Mouse (Mus musculus) midbrain, embryonic 11.5 days (tissue): ENCODE data around the gene Arhgap44. TPM values are rescaled to one million over a fixed set of nuclear protein-coding genes. Genes with fewer than 3 reads are reported as not detected.

Source experiments
- ATAC-seq: fragments of 200-750 bp; cut with Nextera tagmentation; 2 replicates; pipeline ENCODE4 v1.8.0; 2017; ENCODE audit warnings: moderate TSS enrichment, moderate library complexity; ENCODE audit not compliant: low FRiP score
- DNase-seq: peaks from one replicate; pipeline ENCODE4 v3.0.0; 2015; ENCODE audit warnings: low spot score; ENCODE audit errors: missing footprints
- H3K27ac ChIP-seq: fragments of 300-500 bp; sonication (generic); 2 replicates; pipeline ENCODE4 v1.5.1; 2014; ENCODE audit warnings: low read depth, low read length
- H3K27me3 ChIP-seq: fragments of 300-500 bp; sonication (generic); 2 replicates; pipeline ENCODE4 v1.6.1; 2014; ENCODE audit warnings: mild to moderate bottlenecking, low read length, moderate library complexity, mixed read lengths; ENCODE audit not compliant: control insufficient read depth, insufficient read depth
- H3K36me3 ChIP-seq: fragments of 300-500 bp; sonication (generic); 2 replicates; pipeline ENCODE4 v1.6.1; 2014; ENCODE audit warnings: mild to moderate bottlenecking, low read length, moderate library complexity, mixed read lengths; ENCODE audit not compliant: control insufficient read depth, insufficient read depth
- H3K4me1 ChIP-seq: fragments of 300-500 bp; sonication (generic); 2 replicates; pipeline ENCODE4 v1.6.1; 2014; ENCODE audit warnings: low read length; ENCODE audit not compliant: control insufficient read depth, insufficient read depth
- H3K4me2 ChIP-seq: fragments of 300-500 bp; sonication (generic); 2 replicates; pipeline ENCODE4 v1.6.1; 2014; ENCODE audit warnings: mild to moderate bottlenecking, moderate library complexity
- H3K4me3 ChIP-seq: fragments of 300-500 bp; sonication (generic); 2 replicates; pipeline ENCODE4 v1.5.1; 2014; ENCODE audit warnings: low read depth, low read length
- H3K9ac ChIP-seq: fragments of 300-500 bp; sonication (generic); 2 replicates; pipeline ENCODE4 v1.6.1; 2014; ENCODE audit warnings: low read length
- H3K9me3 ChIP-seq: fragments of 300-500 bp; sonication (generic); 2 replicates; pipeline ENCODE4 v1.6.1; 2016; ENCODE audit warnings: low read length; ENCODE audit not compliant: control insufficient read depth
- whole genome bisulfite sequencing: fragments of 180-500 bp; shearing (Covaris S2); extraction: QIAGEN DNeasy Blood & Tissue Kit; methylation state at CpG from one replicate; pipeline ENCODE4 v1.1.7; 2014; 5-methylcytosine and 5-hydroxymethylcytosine counted together
- polyA plus RNA-seq: library from polyadenylated mRNA; unstranded; fragments of >200 nt; fragmentation: Nextera tagmentation; extraction: Ambion mirVana; gene quantifications from 2 replicates; pipeline ENCODE4 v1.2.1, GENCODE M21; 2014

Gene Arhgap44
- polyA plus RNA-seq, 1 experiment from 2014 or later, result 4.9 TPM

DNA sequence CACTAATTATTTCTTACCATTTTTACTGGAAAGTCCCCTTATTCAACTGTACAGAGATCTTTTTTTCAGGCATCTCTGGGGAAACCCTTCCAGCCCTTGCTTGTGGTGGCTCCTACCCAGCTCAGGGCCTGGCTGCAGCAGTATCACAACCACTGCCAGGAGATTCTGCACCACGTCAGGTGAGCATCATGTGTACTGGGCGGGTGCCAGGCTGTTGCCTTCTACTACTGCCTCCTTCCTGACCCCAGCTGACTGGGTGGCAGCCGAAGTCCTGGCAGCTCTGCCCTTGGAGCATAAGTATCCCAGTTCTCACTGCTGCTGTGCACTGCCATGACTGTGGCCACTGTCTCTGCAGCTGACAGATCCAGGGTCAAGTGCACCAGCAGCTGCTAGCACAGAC lies 164.3 kb downstream of the Arhgap44 start:
- H3K36me3 ChIP-seq, result peaks cover 28% of the 10 kb centered on the region; the same call in 1 of the 2 replicates

DNA sequence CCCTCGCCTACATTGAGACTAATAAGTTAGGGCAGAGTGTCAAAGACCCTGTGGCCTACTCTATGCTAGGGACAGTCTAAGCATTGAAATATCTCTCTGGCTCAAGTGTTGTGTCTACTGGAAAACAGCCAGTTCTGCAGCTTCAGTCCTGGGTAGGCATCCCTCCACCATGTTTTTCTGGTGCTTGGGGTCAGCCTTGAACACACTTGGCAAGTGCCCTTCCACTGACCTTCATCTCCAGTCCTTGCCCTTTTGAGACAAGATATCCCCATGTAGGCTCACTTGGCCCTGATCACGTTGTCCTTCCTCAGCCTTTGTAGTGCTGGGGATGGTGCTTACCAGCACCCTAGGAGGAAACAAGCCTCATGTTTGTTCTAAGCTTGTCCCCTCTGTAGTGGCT lies 174.2 kb downstream of the Arhgap44 start:
- H3K36me3 ChIP-seq, result peaks cover 26% of the 10 kb centered on the region
- H3K4me3 ChIP-seq, result no peak overlapping the region
- no peaks in the 10 kb centered on the region for H3K9me3 ChIP-seq

More for the DNA sequence above, 164.3 kb downstream of the Arhgap44 start:
- H3K4me3 ChIP-seq, result no peak overlapping the region
- H3K4me2 ChIP-seq, result no peak overlapping the region
- H3K4me1 ChIP-seq, result no peaks in the 10 kb centered on the region
- H3K9me3 ChIP-seq, result no peaks in the 10 kb centered on the region
- no peaks in the 10 kb centered on the region for H3K27me3 ChIP-seq
- WGBS, result 93% methylated on average over 3 of the region's 3 CpGs
- no peak overlapping the region for H3K27ac ChIP-seq
- no peak overlapping the region for H3K9ac ChIP-seq
- DNase-seq (no peak), ATAC-seq (no peak)

DNA sequence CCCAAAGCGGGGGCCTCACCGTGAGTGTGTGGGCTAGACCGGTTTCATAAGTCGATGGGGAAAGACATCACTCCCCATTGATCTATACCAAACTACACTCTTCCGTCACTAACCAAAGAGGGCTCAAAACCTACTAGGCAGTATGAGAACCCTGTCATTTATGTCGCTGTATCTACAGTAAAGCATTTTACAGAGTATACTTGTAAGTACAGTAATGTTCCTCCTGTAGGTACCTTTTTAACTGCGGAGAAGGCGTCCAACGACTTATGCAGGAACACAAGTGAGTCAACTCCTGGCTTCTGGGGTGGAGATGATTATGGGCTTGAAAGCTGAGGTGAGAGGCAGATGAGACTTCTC lies 183.3 kb downstream of the Arhgap44 start:
- no peaks in the 10 kb centered on the region for H3K27me3 ChIP-seq
- DNase-seq (peak; percentile 83), ATAC-seq (no peak)
- no peak overlapping the region for H3K27ac ChIP-seq
- H3K4me1 ChIP-seq, result peaks cover 12% of the 10 kb centered on the region
- H3K4me2 ChIP-seq, result peak overlapping the region; percentile 92
- peaks cover 10% of the 10 kb centered on the region for H3K36me3 ChIP-seq
- peak overlapping the region; percentile 96 for H3K4me3 ChIP-seq
- H3K9ac ChIP-seq, result peak overlapping the region; percentile 88
- 12% methylated on average over 9 of the region's 9 CpGs for WGBS
- no peaks in the 10 kb centered on the region for H3K9me3 ChIP-seq

More for the DNA sequence above, 174.2 kb downstream of the Arhgap44 start:
- no peak overlapping the region for H3K9ac ChIP-seq
- DNase-seq (no peak), ATAC-seq (no peak)
- H3K27me3 ChIP-seq, result no peaks in the 10 kb centered on the region
- no peak overlapping the region for H3K27ac ChIP-seq
- H3K4me1 ChIP-seq, result no peaks in the 10 kb centered on the region
- WGBS, result 89% methylated on average over 2 of the region's 2 CpGs
- no peak overlapping the region for H3K4me2 ChIP-seq

- under 1% methylated on average over 65 of the region's 65 CpGs for WGBS
- Histone ChIP-seq H3K27me3 (no peaks in the 10 kb centered on the region), H3K4me1 (peaks cover 12% of the 10 kb centered on the region), H3K36me3 (peaks cover 6% of the 10 kb centered on the region), H3K4me2 (peak within 1 kb of the TSS; percentile 92), H3K9ac (peak within 1 kb of the TSS; percentile 88), H3K4me3 (peak within 1 kb of the TSS; percentile 96), H3K27ac (no peak within 1 kb of the TSS), H3K9me3 (no peaks in the 10 kb centered on the region)
- peak; percentile 99 for ATAC-seq
- peak; percentile 100 for DNase-seq
These were observed 183.9 kb downstream of the Arhgap44 start, which contains the start of gene Elac2 for GRCm38 (mm10) chr11:64978720-64979488. Gene Elac2 (plus strand): TSS chr11:64979038.

DNA sequence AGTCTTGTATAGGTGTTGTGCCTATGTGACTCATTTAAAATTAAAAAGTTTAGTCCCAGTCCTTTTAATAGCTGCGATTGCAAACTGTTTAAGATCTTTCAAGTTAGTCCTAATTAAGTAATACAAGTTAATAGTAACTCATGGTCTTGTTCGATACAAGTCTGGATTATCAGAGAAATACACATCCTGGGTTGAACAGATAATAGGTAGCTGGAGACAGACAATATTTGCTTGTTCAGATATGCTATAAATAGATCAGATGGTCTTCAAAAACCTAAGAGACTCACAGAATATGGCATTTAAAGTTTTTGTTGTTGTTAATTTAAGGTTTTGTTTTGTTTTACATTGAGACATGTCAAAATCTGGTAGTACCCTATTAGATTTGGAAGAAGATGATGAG lies 190.3 kb downstream of the Arhgap44 start:
- Histone ChIP-seq H3K4me1 (no peaks in the 10 kb centered on the region), H3K4me2 (no peak overlapping the region), H3K36me3 (no peaks in the 10 kb centered on the region), H3K9me3 (no peaks in the 10 kb centered on the region), H3K9ac (no peak overlapping the region), H3K27ac (no peak overlapping the region), H3K4me3 (no peak overlapping the region), H3K27me3 (no peaks in the 10 kb centered on the region)
- DNase-seq (no peak), ATAC-seq (no peak)
- WGBS, result 74% methylated on average over 2 of the region's 2 CpGs

DNA sequence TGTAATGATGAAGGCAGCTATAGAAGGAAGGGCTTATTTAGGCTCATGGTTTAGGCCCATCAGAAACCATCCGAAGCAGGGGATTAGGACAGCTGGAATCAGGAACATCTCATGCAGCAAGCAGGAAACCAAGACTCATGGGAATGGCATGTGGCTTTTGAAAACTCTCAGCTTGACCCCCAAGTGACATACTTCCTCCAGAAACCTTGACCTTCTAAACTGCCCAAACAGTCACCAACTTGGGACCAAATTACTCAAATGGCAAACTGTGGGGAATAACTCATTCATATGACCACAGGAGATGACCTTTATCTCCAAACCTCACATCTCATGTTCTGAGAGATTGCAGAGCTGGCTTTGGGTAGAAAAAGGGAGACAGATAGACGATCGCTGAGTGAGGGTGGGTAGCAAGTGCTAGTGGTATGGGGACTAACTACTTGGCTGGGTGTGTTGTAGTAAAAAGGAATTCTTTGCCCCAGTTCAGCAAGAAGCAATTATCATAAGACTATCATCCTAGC lies 191.2 kb downstream of the Arhgap44 start:
- WGBS, result 74% methylated on average over 3 of the region's 3 CpGs
- Histone ChIP-seq H3K4me3 (no peak overlapping the region), H3K27me3 (no peaks in the 10 kb centered on the region), H3K4me1 (no peaks in the 10 kb centered on the region), H3K4me2 (no peak overlapping the region), H3K9ac (no peak overlapping the region), H3K9me3 (no peaks in the 10 kb centered on the region), H3K36me3 (no peaks in the 10 kb centered on the region), H3K27ac (no peak overlapping the region)
- ATAC-seq (no peak), DNase-seq (no peak)

- Histone ChIP-seq H3K4me1 (no peaks in the 10 kb centered on the region), H3K9ac (no peak overlapping the region), H3K4me2 (no peak overlapping the region), H3K27ac (no peak overlapping the region), H3K9me3 (no peaks in the 10 kb centered on the region), H3K27me3 (no peaks in the 10 kb centered on the region), H3K4me3 (no peak overlapping the region), H3K36me3 (no peaks in the 10 kb centered on the region)
- WGBS, result 65% methylated on average over 4 of the region's 4 CpGs
- DNase-seq (no peak), ATAC-seq (0 out of 2 replicates have a peak, but pooled peaks have one; percentile 11)
These were observed 193.8 kb downstream of the Arhgap44 start for GRCm38 (mm10) chr11:64968939-64969342.

DNA sequence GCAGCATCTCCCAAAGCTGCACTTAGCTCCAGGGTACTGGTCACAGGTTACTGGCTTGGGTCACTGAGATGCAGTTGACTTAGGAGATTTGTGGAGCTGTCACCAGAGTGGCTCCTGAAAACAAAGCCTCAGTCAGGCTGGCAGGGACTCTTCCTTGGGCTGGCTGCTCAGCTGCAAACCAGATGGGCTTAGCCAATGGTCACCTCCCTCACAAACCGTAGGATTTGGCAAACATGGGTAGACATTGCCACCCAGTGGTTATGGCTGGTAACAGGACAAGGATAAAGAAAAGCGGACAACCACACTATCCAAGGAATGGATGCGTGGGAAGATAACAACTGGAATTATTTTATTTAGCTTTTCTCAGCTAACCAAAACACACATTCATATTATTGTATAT lies 194.3 kb downstream of the Arhgap44 start:
- H3K36me3 ChIP-seq, result no peaks in the 10 kb centered on the region
- no peak overlapping the region for H3K4me2 ChIP-seq
- no peak overlapping the region; the same call in 1 of the 2 replicates for H3K9ac ChIP-seq
- no peaks in the 10 kb centered on the region for H3K4me1 ChIP-seq
- no peaks in the 10 kb centered on the region for H3K27me3 ChIP-seq
- 12% methylated on average over 3 of the region's 3 CpGs for WGBS
- H3K9me3 ChIP-seq, result no peaks in the 10 kb centered on the region
- H3K27ac ChIP-seq, result no peak overlapping the region
- H3K4me3 ChIP-seq, result no peak overlapping the region
- DNase-seq (peak; percentile 97), ATAC-seq (peak; percentile 90)

GRCm38 (mm10) chr11:64962629-64963028 lies 200.1 kb downstream of the Arhgap44 start:
- no peak overlapping the region for H3K27ac ChIP-seq
- no peak overlapping the region for H3K4me2 ChIP-seq
- no peak overlapping the region for H3K4me3 ChIP-seq
- H3K9ac ChIP-seq, result no peak overlapping the region
- 0 out of 2 replicates have a peak, but pooled peaks cover under 1% of the 10 kb centered on the region for H3K4me1 ChIP-seq
- no peaks in the 10 kb centered on the region for H3K9me3 ChIP-seq
- no peaks in the 10 kb centered on the region for H3K36me3 ChIP-seq
- H3K27me3 ChIP-seq, result no peaks in the 10 kb centered on the region
- 92% methylated on average over 2 of the region's 2 CpGs for WGBS
- no peak for ATAC-seq
- DNase-seq, result no peak
